Comparison of ENCODE assay signal across 12 mouse cellular contexts in the genomic region with DNA sequence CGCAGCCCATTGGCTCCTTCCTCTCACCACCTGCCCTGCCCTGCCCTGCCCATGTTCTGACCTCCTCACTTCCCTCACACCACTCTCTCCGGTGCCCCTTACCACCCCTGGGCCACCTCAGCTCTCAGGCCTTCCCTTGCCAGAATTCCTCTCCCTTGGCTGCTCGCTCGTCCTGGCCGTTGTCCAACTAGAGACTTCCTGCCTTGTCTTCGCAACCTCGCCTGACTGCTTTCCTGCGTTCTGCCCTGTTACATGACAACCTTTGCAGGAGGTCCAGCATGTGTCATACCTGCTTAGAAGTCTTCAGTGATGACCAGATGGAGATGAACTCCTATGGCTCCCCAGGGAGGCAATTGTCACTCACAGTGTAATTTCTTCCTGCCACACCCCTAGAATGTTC. TPM values are rescaled to one million over a fixed set of nuclear protein-coding genes. Genes with fewer than 3 reads are reported as not detected.
DNase-seq lines count a peak whose midpoint lies in the region; ATAC-seq and TF ChIP-seq lines count a peak whose summit lies in the region.
"Had no signal": no experiment of that assay in that cellular context is flagged by ENCODE, and none has a peak within 500 bp of the region (broad histone marks: within the 10 kb centered on the region; RNA-seq: fewer than 3 reads in every experiment).

No protein-coding gene starts in this region.

- H3K4me1 ChIP-seq in intestine, embryonic 15.5 days (replicated peaks) = 0 out of 2 replicates have a peak, but pooled peaks cover 8% of the 10 kb centered on the region
- H3K4me1 ChIP-seq in intestine, postnatal 0 days (replicated peaks; ENCODE audit: control insufficient read depth, insufficient read depth, low read length) = no peaks in the 10 kb centered on the region
- H3K4me1 ChIP-seq in lung, embryonic 16.5 days (replicated peaks; ENCODE audit: control insufficient read depth, insufficient read depth, low read length) = peaks cover 14% of the 10 kb centered on the region
- no peaks in the 10 kb centered on the region for H3K4me1 ChIP-seq in hindbrain, embryonic 11.5 days (replicated peaks; ENCODE audit: control insufficient read depth, insufficient read depth, low read length)
- H3K4me1 ChIP-seq: forebrain, embryonic 15.5 days; limb, embryonic 13.5 days had no signal

- H3K4me3 ChIP-seq in intestine, embryonic 15.5 days (replicated peaks) = no peak overlapping the region
- no peak overlapping the region for H3K4me3 ChIP-seq in intestine, postnatal 0 days (ENCODE audit: low read depth, low read length)
- no peak overlapping the region for H3K4me3 ChIP-seq in lung, embryonic 16.5 days (ENCODE audit: low read length)
- no peak overlapping the region for H3K4me3 ChIP-seq in hindbrain, embryonic 11.5 days (ENCODE audit: low read depth, low read length)
- H3K4me3 ChIP-seq: forebrain, embryonic 15.5 days; limb, embryonic 13.5 days had no signal

- WGBS in intestine, embryonic 15.5 days = 51% methylated on average over 8 of the region's 8 CpGs
- WGBS in intestine, postnatal 0 days = 51% methylated on average over 8 of the region's 8 CpGs
- WGBS in lung, embryonic 16.5 days = 21% methylated on average over 8 of the region's 8 CpGs
- WGBS in hindbrain, embryonic 11.5 days = 85% methylated on average over 8 of the region's 8 CpGs

- peak; percentile 72 for DNase-seq in adrenal gland, postnatal 10 days
- DNase-seq in heart, postnatal 10 days = peak; percentile 65 to 73
- no peak for DNase-seq in testis, postnatal 10 days (ENCODE audit: low spot score)
- DNase-seq in hindbrain, embryonic 11.5 days (ENCODE audit: low spot score) = no peak
- DNase-seq: right cerebral cortex, adult 18-20 months had no signal

- ATAC-seq in intestine, embryonic 15.5 days = 0 out of 2 replicates have a peak, but pooled peaks have one; percentile 35
- ATAC-seq in intestine, postnatal 0 days = no peak
- peak; percentile 56; the same call in 1 of the 2 replicates for ATAC-seq in lung, embryonic 16.5 days (ENCODE audit: low read depth)
- ATAC-seq in megakaryocyte progenitor cell, adult 5-6 weeks (replicated peaks; ENCODE audit: poor library complexity) = no peak
- ATAC-seq in hindbrain, embryonic 11.5 days (ENCODE audit: low FRiP score) = no peak
- ATAC-seq: forebrain, embryonic 15.5 days had no signal

- intact Hi-C loops in heart, postnatal 10 days (cut with DNase I) = no loop called here

- no peak overlapping the region for H3K4me2 ChIP-seq in intestine, embryonic 15.5 days (replicated peaks)
- no peak overlapping the region for H3K4me2 ChIP-seq in intestine, postnatal 0 days (replicated peaks; ENCODE audit: low read depth)
- H3K4me2 ChIP-seq in lung, embryonic 16.5 days (ENCODE audit: low read depth, low read length) = no peak overlapping the region
- H3K4me2 ChIP-seq in hindbrain, embryonic 11.5 days (replicated peaks; ENCODE audit: low read depth, low read length) = no peak overlapping the region
- H3K4me2 ChIP-seq: forebrain, embryonic 15.5 days; limb, embryonic 13.5 days had no signal

- no peak overlapping the region for H3K27ac ChIP-seq in intestine, embryonic 15.5 days
- no peak overlapping the region for H3K27ac ChIP-seq in intestine, postnatal 0 days (ENCODE audit: low read depth, low read length)
- H3K27ac ChIP-seq in lung, embryonic 16.5 days (ENCODE audit: low read length) = peak overlapping the region; percentile 27; the same call in 1 of the 2 replicates
- no peak overlapping the region for H3K27ac ChIP-seq in hindbrain, embryonic 11.5 days (ENCODE audit: low read depth, low read length)
- H3K27ac ChIP-seq: forebrain, embryonic 15.5 days; limb, embryonic 13.5 days had no signal

- no peaks in the 10 kb centered on the region for H3K9me3 ChIP-seq in intestine, embryonic 15.5 days
- H3K9me3 ChIP-seq in intestine, postnatal 0 days (ENCODE audit: control insufficient read depth) = no peaks in the 10 kb centered on the region
- no peaks in the 10 kb centered on the region for H3K9me3 ChIP-seq in lung, embryonic 16.5 days (ENCODE audit: control insufficient read depth, low read length)
- H3K9me3 ChIP-seq in hindbrain, embryonic 11.5 days (ENCODE audit: control insufficient read depth, low read length) = no peaks in the 10 kb centered on the region
- H3K9me3 ChIP-seq: forebrain, embryonic 15.5 days; limb, embryonic 13.5 days had no signal

- H3K27me3 ChIP-seq in intestine, embryonic 15.5 days (replicated peaks) = no peaks in the 10 kb centered on the region
- H3K27me3 ChIP-seq in intestine, postnatal 0 days (replicated peaks; ENCODE audit: control insufficient read depth, insufficient read depth, low read length) = no peaks in the 10 kb centered on the region
- H3K27me3 ChIP-seq in lung, embryonic 16.5 days (ENCODE audit: control insufficient read depth, insufficient read depth, low read depth, low read length) = no peaks in the 10 kb centered on the region
- H3K27me3 ChIP-seq in hindbrain, embryonic 11.5 days (ENCODE audit: control insufficient read depth, insufficient read depth, low read length) = no peaks in the 10 kb centered on the region
- H3K27me3 ChIP-seq: forebrain, embryonic 15.5 days; limb, embryonic 13.5 days had no signal

- no peak for TF ChIP-seq CTCF in intestine, postnatal 0 days (IDR thresholded peaks at IDR 0.05; ENCODE audit: low read depth)

- H3K36me3 ChIP-seq in intestine, embryonic 15.5 days = no peaks in the 10 kb centered on the region
- no peaks in the 10 kb centered on the region; the same call in 1 of the 2 replicates for H3K36me3 ChIP-seq in intestine, postnatal 0 days (ENCODE audit: control insufficient read depth, insufficient read depth)
- no peaks in the 10 kb centered on the region for H3K36me3 ChIP-seq in lung, embryonic 16.5 days (ENCODE audit: control insufficient read depth, insufficient read depth, low read length)
- no peaks in the 10 kb centered on the region for H3K36me3 ChIP-seq in hindbrain, embryonic 11.5 days (ENCODE audit: control insufficient read depth, insufficient read depth, low read length)
- H3K36me3 ChIP-seq: forebrain, embryonic 15.5 days; limb, embryonic 13.5 days had no signal

- no peak overlapping the region for H3K9ac ChIP-seq in intestine, embryonic 15.5 days
- H3K9ac ChIP-seq in intestine, postnatal 0 days (ENCODE audit: low read depth, low read length) = no peak overlapping the region
- H3K9ac ChIP-seq in lung, embryonic 16.5 days (ENCODE audit: low read length) = no peak overlapping the region
- no peak overlapping the region for H3K9ac ChIP-seq in hindbrain, embryonic 11.5 days (ENCODE audit: low read depth, low read length)
- H3K9ac ChIP-seq: forebrain, embryonic 15.5 days; limb, embryonic 13.5 days had no signal

RNA-seq across cellular contexts. Expression of gene Slco2a1, which starts 43.7 kb away (rescaled TPM):
- polyA plus RNA-seq in intestine, embryonic 15.5 days (2015; fragmentation: Nextera tagmentation; extraction: Ambion mirVana) = 11.3 and 11.7 TPM in 2 replicates
- 41.2 and 45.9 TPM in 2 replicates for polyA plus RNA-seq in intestine, postnatal 0 days (2015; fragmentation: Nextera tagmentation; extraction: Ambion mirVana)
- total RNA-seq in adrenal gland, postnatal 10 days (2021) = 1 to 10 TPM; 7.4 to 9.3 TPM
- total RNA-seq in heart, postnatal 10 days (2021) = 1 to 10 TPM; 8.5 to 10.0 TPM
- 21.0 and 21.4 TPM in 2 replicates for polyA plus RNA-seq in lung, embryonic 16.5 days (2015; fragmentation: Nextera tagmentation; extraction: Ambion mirVana)
- total RNA-seq in megakaryocyte progenitor cell, adult 5-6 weeks (2015) = 0.10 TPM in 1 of 2 replicates, not detected in the other
- not detected in 2 replicates for total RNA-seq in megakaryocyte progenitor cell, adult 5-6 weeks (2017)
- 0.43 and 0.60 TPM in 2 replicates for polyA plus RNA-seq in hindbrain, embryonic 11.5 days (2014; fragmentation: Nextera tagmentation; extraction: Ambion mirVana)
- total RNA-seq: common myeloid progenitor, adult 5-6 weeks had no signal

Comparison
In these comparisons a context has a peak if more than half of its experiments do, and no peak if none do; other contexts are left out.
1. ATAC-seq: peak in intestine, embryonic 15.5 days (single experiment) and lung, embryonic 16.5 days (single experiment); none in intestine, postnatal 0 days (single experiment), megakaryocyte progenitor cell, adult 5-6 weeks (single experiment) and hindbrain, embryonic 11.5 days (single experiment).
2. DNase-seq: peak in adrenal gland, postnatal 10 days (single experiment) and heart, postnatal 10 days (2 of 2); none in testis, postnatal 10 days (single experiment) and hindbrain, embryonic 11.5 days (single experiment).